Mouse (Mus musculus) left cerebral cortex, postnatal 36 days (tissue): ENCODE measurements at regions not wholly inside any gene's neighbourhood (a gene's known extent, or its start where the extent isn't known, plus 50 kb on each side); places are given as distances from the start of the nearest gene placed in this dataset.

ENCODE experiments used
- DNase-seq, 2 experiments: peaks; one replicate each; pipeline ENCODE4 v3.0.0; 2021 to 2022; ENCODE audit warnings: low spot score in 2 of 2, mixed read lengths in 1 of 2
- intact Hi-C: fragments of 180-260 bp; cut with DNase I; formaldehyde crosslinking; loops from one replicate; pipeline ENCODE4 v1.15.1; 2025

DNA sequence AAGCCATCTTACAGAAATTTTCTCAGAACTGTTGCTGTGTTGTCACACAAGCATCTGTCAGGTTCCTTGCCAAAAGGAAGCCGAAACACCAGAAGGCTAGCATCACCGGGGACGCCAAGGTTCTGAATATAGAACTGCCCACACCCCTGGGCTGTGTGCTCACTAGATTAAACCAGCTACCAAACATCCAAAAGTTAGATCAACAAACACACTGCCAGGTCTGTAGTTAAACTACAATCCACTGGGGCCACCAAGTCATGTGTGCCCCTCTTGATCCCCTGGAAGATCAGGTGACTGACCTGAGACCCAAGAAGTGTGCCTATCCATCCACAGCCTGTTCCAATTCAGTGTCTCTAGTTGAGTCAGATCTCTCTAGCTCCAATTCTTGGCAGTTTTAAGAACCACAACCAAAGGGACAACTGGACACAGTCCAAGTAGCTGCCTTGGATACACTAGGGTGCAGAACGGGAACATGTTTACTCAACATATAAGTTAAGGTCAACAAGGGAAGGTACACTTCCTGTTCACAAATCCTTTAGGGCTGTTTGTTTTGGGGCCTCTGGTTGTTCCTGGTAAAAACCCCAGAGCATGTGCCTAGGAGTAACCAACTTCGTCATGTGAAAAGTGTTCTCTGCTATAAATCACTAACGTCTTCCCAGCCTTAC lies 232.0 kb upstream of the Ppargc1a start:
- peak in 1 of 2 experiments; percentile 56 for DNase-seq
- intact Hi-C loops: no loop called here

DNA sequence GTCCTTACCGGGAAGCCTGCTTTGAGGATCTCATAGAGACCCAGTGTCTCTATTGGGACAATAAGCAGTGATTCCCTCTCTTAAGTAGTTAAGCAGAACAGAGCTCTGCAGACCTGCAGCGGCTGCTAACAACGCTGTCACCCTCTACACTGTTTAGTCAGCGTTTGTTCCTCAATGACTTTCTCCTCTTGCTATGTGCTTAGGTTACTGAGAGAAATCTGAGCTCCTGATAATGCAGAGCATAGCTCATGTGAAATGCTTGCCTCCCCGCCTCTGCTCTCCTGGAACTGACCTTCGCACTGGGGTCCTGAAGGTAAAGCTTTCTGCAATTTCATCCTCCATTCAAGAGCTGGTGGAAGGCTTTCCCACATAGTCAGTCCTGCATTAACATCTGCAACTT lies 226.6 kb upstream of the Ppargc1a start:
- no peak for DNase-seq
- intact Hi-C loops: no loop called here

DNA sequence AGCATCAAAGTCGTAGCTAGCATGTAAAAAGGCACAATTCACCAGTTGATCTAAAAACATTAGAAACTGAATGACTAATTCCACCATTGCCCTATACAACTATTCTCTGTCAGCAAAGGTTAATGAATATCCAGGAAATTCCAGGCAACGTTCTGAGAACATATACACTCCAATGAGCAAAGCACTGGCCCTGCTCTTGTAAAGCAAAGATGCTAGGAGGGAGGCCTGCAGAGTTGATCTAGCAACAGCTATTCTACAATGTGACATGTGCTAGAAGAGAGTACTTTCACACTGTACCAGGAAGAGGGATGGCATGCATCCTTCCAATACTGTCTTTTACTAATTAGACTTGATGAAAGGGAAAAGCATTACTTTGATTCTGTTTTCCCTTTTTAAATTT lies 225.4 kb upstream of the Ppargc1a start:
- DNase-seq: no peak
- intact Hi-C loops: no loop called here

DNA sequence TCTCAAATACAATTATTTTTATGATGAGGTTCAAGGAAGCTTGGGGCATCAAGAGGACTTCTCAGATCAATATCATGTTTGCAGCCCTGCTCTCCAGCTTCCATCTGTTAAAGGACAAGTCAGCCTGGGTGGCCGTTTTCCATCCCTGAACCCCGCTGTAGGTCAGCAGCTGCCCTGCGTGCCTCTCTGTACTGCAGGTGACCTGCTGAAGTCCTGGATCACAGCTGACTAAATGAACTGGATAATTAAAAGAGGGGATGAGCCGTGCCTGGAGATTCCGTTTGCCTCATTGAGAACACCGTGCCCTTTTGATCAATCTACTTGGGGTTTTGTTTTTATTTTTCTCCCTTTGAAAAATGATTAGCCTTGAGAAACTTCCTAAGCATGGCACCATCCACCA lies 221.2 kb upstream of the Ppargc1a start:
- no peak for DNase-seq
- intact Hi-C loops: loop anchor here (10.0 kb wide), 1 partner anchor 256 kb away; no protein-coding TSS in a partner anchor

DNA sequence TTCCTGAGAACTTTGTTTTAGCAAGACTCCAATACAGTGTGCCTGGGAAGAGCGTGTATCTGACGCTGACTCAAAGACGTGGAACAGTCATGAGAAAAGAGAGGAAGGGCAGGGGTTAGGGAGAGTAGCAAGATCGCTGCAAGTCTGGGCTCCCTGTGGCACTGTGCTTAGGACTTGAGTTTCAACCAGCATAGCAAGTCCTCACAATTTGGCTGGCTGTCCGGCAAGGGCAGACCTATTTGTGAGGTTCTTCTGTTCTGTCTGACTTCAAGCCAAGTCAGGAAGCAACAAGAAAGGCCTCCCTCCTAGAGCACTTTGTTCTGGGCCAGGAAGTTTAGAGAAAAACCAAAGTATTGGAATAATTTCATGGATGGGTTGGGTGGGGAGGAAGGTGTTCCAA lies 216.0 kb upstream of the Ppargc1a start:
- peak; percentile 16 to 30 for DNase-seq
- intact Hi-C loops: loop anchor here (10.0 kb wide), 1 partner anchor 261 kb away; no protein-coding TSS in a partner anchor

DNA sequence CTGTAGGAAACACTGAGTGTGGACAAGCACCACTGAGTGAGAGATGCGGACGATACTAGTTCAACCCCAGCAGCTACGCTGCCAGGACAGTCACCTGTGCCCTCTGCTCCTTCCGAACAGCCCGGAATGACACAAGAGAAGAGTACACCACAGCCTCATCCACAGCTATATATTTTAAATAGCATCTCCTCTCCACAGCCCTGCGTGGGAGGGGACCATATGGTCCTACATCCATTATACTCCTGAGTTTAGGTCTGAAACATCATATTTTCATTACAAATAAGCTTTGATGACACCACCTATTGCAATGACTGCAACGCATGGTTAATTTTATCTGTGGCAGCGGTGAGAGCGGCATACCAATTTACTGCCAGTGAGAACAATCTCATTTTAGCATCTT lies 215.6 kb upstream of the Ppargc1a start:
- peak; percentile 43 to 54 for DNase-seq
- intact Hi-C loops: loop anchor here (10.0 kb wide), 1 partner anchor 262 kb away; no protein-coding TSS in a partner anchor

DNA sequence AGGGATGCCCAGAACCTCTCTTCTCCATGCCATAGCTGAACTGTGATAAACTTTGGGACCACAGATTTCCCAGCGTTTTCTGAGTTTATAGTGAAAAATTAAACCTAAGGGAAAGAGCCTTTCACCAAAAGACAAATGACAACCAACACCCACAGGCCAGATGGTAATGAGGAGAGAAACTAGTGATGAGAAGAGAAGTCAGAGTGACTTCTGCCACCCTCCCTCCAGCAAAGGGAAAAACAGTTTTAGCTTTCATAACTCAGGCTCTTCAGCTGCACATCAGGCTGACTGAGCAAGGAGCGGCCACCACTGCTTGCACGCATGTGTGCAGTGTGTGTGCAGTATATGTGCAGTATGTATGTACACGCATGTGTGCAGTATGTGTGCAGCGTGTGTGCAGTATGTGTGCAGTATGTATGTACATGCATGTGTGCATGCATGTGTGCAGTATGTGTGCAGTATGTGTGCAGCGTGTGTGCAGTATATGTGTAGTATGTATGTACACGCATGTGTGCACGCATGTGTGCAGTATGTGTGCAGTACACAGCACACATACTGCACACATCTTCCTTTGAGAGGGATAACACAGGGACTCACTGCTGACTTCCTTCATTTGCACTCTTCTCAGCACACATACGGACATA lies 208.1 kb upstream of the Ppargc1a start:
- DNase-seq: no peak
- intact Hi-C loops: no loop called here

DNA sequence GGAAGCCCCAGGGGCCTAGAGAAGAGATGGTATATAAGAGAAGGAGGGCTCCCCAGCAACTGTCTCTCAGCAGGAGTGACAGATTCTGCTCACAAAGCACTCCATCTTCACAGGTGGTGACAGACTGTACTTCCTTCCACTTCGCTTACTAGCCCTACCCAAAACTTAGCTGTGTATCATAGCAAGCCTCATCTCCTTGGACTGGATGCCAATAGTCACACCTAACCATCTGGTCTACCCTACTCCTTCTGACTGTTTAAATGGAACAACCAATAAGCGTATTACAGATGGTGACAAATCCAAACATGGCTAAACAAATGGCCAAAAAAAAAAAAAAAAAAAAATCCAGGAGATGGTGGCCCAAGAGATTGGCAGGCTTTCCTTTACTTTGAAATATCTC lies 204.1 kb upstream of the Ppargc1a start:
- DNase-seq: no peak
- intact Hi-C loops: no loop called here

DNA sequence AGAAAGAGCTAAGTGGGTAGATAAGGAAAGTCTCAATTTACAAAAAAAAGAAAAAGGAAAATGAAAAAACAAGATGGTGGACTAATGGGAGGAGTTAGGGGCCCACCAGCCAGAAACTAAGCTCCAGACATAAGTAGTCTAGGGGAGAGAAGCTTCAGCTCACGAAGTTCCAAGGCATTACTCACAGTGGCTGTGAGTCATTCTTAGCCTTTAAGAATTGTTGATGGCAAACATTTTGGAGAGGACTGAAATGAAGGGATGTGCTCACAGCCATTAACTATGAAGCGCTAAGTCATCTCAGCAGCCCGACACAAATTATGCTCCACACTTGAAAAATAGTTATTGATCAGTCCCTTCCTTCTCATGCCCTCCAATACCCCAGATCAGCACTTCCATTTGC lies 198.6 kb upstream of the Ppargc1a start:
- no peak for DNase-seq
- intact Hi-C loops: no loop called here

DNA sequence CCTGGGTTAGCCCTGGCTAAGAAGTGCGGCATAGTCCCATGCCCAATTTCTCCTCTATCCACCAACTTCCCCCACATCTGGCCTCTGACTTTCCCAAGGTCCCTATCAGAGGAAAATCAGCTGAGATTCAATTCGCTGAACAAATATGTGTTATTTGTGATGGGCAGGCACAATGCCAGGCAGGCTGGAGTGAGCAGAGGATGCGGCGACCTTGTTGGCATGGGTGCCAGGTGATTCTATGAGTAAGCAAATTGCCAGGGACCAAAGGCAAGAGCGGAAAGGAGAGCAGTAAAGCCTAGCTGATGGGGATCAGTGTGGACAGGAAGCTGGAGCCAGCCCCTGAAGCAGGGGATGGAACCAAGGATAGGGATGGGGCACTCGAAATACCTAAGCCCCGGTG lies 196.9 kb upstream of the Ppargc1a start:
- intact Hi-C loops: no loop called here
- DNase-seq: no peak

DNA sequence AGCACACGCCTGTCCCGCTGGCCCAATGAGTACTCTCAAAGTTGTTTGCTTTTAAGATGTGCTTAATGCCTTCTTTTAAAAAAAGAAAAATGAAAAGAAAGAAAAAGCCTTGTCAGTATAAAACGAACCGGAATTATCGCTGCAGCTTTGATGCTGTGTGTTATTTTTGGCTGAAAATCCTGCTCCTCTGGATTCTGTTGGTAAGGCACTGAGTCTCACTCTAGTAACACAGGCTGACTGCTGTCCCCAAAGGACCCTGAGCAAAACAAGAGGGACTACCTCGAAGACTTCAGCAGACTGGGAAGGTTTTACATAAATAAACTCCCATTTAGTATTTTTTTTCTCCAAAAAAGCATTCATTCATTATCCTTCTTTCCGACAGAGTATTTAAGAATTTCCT lies 196.1 kb upstream of the Ppargc1a start:
- DNase-seq: no peak
- intact Hi-C loops: no loop called here

DNA sequence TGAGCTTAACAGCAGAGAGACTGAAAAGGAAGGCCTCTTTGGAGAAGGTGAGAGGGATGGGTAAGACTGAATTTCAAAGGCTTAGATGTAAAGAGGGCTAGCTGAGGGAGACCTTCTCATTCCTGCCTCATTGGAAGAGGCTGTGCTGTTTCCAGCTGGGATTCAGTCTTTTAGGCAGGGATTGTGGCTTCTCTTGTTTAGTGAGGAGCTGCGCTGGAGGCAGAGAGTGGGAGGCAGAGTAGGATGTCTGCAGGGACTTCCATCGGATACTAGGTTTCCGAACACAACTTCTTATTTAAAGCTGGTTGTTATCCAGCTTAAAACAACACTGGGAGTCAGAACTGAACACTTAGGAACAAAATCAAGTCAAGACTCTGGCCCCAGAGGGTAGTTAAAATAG lies 194.8 kb upstream of the Ppargc1a start:
- DNase-seq: no peak

DNA sequence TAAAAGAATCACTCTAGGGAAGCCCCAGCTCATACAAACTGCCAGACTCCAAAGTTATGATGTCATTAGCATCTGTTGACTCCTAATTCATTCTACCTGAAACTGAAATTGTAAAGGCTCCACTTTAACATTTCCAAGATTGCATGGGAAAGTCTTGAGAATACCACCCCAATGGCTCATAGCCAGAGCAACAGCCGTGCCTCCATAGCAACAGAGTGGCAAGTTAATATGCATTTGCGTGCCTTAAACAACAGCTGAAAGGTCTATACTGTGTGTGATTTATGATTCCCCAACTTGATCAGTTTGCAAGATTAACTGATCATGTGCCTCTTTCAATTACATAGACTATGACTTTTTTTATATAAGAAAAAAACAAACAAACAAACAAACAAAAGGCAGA lies 190.8 kb upstream of the Ppargc1a start:
- no peak for DNase-seq
- intact Hi-C loops: no loop called here

More for the DNA sequence above, 194.8 kb upstream of the Ppargc1a start:
- intact Hi-C loops: no loop called here

DNA sequence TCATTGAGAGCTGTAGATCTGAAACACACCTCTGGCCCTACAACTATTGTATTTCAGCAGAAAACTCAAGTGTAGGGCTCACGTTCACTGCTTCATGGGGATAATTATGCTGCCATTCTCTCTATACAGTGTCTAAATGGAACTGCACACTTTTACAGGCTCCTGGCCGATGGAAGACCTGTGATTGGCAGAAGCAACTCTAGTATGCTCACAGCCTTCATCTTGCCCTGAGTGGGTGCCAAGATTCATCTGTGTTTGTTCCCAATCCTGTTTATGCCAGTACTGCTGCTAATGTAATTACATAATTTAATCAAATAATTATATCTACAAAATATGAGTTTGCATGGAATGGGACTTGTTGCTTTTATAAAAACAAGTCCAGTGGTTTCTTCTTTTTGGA lies 190.3 kb upstream of the Ppargc1a start:
- no peak for DNase-seq
- intact Hi-C loops: no loop called here

DNA sequence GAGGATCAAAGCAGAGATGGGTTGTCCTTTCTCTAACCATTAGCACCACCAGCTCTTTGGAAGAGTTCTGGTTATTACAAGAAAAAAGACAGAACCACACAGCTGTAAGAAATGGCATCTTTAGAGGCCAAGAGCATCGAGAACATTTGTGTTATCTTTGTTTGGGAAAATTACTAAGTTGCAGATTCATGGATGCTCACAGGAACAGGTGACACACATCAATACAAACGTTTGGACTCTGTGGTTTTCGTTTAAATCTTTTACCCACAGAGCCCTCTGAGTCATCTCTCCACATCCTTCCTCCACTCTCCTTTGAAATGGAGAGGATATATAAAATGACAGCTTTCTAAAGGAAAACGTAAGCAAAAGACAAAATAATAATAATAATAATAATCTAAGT lies 184.5 kb upstream of the Ppargc1a start:
- intact Hi-C loops: no loop called here
- no peak for DNase-seq

DNA sequence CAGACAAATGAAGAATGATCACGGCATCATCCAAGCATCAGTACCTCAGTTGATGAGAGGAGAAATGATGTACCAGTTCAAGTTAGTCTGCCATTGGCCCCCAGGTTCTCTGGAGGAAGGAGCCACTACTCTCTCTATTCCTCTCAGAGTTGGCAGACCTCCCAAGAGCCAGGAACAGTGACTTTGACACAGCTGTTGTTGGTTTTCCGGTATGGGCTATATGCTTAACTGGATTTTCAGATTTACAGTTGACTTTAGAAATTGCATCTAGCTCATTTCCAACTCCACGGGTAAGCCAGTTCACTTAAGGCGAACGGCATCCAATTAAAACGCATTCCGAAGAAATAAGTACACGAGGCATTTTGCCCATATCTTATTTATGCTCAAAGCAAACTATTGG lies 182.9 kb upstream of the Ppargc1a start:
- intact Hi-C loops: no loop called here
- DNase-seq: no peak

DNA sequence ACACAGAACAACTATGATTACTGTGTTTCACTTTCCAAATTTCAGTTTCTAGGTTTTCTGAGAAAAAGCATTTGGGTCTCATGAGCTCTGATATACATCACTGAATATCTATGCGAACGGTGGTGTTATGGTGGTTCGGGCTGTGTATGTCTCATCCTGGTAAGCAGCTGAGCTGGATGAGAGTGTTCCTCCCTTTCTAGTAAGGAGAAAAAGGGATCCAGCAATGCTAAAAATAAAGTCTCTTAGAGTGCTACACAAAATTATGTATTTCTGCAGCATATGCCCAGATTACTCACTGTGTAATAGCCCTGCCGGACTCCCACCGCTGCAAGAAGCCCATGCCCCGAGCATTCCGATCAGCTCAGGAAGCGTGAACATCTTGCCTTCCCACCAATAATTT lies 173.4 kb upstream of the Ppargc1a start:
- intact Hi-C loops: no loop called here
- no peak for DNase-seq

DNA sequence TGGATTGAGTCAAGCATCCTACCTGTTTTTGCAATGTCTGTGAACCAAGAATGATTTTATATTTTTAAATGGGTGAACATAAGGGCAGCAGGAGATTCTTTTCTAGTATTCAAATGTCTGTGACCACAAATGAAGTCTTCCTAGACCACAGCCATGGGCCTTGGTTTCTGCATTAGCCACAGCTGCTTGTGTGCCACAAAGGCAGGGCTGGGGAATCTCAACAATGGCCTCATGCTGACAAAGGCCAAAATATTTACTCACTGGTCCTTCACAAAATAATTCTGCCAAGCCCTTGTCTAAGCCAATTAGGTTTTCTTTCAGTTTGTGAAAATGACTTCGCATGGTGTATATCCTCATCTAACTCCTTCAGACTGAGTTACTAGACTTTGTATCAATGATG lies 162.7 kb upstream of the Ppargc1a start:
- no peak for DNase-seq
- intact Hi-C loops: loop anchor here (10.0 kb wide), 1 partner anchor 175 kb away; no protein-coding TSS in a partner anchor

DNA sequence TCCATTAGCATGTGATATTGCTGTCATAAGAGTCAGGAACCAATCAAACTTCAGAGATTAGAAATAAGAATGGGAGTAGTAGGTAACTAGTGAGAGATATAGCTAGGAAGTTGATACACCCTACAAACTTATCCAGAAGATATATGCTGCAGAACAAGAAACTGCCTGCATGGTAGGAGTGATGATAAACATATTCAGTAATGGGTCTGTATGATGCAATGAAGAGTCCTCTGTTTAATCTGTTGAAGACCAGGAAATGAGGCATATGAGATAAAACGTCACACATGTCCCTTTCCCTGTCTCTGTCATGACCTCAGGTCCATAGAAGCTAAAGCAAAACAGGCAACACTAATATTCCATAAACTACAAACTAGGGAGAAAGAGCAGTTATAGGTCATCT lies 162.2 kb upstream of the Ppargc1a start:
- intact Hi-C loops: loop anchor here (10.0 kb wide), 1 partner anchor 175 kb away; no protein-coding TSS in a partner anchor

DNA sequence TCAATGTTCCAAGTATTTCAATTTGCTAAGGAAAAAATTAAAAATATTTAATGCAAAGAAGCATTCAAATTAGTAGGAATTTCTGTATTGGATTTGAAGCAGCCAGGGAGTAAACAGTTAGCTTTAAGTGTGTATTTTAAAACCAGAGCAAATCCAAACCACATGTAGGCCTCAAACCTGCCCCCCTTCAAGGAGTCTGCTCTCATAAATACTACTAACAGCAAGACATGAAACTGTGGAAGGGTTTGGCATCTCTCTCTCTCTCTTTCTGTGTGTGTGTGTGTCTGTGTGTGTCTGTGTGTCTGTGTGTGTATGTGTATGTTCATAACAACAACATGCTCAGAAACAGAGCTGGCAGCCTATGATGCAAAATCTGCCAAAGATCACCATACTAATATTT lies 159.2 kb upstream of the Ppargc1a start:
- intact Hi-C loops: no loop called here
- DNase-seq: no peak

More for the DNA sequence above, 162.2 kb upstream of the Ppargc1a start:
- DNase-seq: no peak

DNA sequence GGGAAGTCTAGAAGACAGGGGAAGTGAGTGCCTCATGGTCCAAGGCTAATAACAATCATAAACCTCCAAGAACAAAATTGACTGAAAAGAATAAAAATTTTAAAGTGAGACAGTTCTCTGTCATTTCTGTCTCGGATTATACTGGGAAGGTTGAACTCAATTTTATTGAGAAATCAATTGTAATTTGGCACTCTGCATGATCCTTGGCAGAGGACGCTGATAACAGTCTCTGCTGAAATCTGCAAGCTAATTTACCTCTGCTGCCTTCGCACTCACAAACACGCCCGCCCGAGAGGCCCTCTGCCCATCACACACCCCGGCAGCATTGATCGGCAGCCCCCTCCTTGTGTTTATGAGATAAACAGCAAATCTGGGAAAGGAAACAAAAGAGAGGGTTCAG lies 151.4 kb upstream of the Ppargc1a start:
- no peak for DNase-seq
- intact Hi-C loops: no loop called here
